Mouse (Mus musculus): ENCODE results near the gene Pard3b.

DNA sequence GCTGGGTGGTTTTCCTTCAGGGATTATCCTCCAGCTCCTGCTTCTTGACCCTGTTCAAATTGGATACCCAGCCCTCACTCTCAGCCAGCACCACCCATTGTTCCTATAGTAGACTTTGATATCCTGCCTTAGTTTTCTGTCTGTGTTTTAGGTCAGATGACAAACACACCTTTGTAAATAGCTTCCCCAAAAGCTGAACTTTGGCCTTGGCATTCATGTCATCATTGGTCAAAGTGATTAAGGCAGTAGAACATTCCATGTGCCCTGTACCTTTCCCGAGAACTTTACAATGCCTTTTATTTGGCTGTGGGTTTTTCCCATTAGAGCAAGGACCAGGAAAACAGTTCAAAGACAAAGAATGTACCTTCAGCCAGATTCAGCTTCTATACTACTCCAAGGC, 18.0 kb upstream of the Pard3b start:
- TF ChIP-seq POLR2A (IDR thresholded peaks at IDR 0.05; ENCODE audit: insufficient read depth, low read length) (no peak), CTCF (IDR thresholded peaks at IDR 0.05; ENCODE audit: low read depth, low read length) (no peak)

Measured in ES-Bruce4 (cell line).